Mouse (Mus musculus): Measurements from ENCODE around the gene Casd1.
"Not testable (repeated sequence)": the region's sequence is repeated elsewhere in the genome, so short reads cannot be mapped to it uniquely, and the experiment has no call there.

Casd1 gene

DNA sequence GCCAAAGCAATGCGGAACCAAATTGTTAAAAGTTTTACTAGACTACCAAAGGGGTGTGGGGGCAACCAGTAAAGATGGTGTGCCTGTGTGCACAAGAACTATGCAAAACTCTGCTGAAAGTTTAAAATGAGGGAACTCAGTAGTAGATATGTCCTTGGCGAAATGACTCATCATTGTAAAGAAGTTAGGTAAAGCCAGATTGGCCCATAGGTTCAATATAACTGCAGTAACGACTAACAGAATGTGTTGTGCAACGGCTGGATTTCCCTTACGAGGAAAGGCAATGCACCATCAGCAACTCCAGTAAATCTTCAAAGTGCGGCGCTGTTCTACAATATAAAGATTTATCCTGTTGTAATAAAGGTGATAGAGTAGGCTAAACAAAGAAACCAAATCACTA lies 11.8 kb downstream of the Casd1 start:
- DNase-seq (ENCODE audit: low spot score in 2 of 2), result no peak

DNA sequence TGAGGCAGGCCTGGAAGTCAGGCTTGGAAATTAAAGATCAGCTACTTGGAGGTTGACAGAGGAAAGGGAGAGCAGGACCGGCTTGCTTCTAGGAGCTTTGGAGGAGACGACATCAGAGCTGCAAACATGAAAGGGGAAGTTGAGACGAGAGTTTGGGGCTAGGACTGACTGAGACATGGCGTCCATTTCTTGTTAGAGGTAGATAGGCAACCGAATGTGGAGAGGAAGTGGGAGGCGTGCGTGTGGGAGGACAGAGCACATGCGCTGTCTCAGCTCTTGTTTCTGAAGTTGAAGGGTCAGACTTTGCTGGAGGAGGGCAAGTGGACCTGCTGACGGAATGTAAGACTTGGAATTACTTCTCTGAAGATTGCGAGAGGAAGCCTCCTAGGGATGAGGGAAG lies 17.3 kb downstream of the Casd1 start:
- peak; percentile 14 to 15 for DNase-seq (ENCODE audit: low spot score in 2 of 2)

DNA sequence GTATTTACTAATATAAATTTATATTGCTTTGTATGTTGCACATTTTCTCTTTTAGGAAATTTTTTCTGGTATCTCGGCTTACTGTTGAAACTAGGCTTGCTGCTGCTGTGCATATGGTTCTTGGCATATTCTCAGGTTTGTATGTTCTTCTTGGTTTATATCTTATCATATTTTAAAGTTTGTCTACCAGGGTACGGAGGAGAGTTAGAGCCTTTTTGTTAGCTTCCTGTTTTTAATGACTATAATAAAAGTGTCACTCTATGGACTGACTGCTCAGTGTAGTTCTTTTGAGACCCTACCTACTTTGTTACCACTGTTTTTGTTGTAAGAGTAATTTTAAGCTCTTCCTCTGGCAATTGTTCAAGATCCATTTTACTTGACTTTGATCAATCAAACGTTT lies 30.8 kb downstream of the Casd1 start:
- DNase-seq (ENCODE audit: low spot score in 2 of 2), result no peak

DNA sequence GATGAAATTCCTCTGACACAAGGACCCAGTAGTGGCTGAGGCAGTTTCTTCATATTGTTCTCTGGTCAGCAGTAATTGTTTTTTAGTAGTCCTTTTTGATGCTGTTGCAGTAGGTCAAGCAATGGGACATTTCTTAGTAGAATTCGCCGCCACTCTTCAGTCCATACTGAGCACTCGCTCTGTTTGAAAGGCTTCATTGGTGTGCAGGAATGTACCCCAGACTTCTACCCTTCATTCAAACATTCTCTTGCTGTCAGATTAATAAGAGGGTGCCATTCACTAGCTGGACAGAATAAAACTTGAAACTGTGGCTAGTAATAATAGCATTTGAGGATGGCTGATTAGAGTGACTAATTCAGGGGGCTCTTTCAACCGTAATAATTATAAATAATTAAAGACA lies 32.5 kb downstream of the Casd1 start:
- no peak for DNase-seq (ENCODE audit: low spot score in 2 of 2)

DNA sequence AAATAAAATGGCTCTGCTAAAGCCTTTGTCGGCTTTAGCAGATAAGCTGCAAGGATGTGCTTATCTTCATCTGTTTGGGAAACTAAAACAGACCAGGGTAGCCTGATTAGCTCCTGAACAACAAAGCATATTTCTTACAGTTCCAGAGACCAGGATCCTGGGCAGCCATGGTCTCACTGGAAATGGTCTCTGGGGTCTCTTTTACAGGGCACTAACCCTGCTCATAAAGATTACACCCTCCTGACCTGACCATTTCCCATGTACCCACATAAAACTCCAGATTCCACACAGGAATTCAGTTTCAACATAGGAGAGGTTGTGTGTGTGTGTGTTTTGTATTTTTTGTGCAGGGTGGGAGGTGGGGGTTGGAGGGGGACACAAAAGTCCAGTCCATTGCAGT lies 34.2 kb downstream of the Casd1 start:
- no peak for DNase-seq (ENCODE audit: low spot score in 2 of 2)

DNA sequence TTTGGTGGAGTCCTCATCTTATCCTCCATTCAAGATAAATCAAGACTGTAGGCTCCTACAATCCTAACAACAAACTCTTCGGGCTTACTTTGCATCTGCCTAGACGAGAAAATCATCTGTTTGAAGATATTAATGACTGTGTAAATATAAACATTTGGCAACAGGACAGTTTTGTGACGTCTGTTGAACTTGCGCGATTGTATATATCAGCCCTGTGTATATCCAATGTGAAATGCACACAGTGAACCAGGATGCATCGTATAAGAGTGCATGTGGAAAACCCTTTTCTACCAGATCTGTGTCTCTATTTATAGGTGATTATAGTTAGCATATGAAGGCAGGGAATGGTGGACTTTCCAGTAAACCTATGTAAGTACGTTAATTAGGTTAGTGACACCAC lies 41.4 kb downstream of the Casd1 start:
- DNase-seq (ENCODE audit: low spot score in 2 of 2), result no peak

DNA sequence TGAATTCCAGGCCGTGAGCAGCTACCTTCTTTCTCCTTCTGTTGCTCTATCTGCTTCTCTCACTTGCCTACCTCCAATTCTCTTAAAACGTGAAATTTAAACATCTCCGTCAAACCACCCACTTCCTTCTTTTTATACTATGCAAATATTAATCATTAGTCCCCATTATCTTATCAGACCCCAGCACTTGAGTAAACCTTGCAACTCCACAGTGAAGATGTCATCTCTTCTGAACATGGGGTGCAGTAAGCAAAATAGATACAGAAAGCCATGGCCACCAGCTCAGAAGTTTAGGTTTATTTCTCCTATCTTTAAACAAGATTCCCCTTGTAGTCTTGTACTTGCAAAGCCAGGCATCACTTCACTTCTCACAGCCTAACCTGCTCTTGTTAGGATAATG lies 46.7 kb downstream of the Casd1 start:
- no peak for DNase-seq (ENCODE audit: low spot score in 2 of 2)

DNA sequence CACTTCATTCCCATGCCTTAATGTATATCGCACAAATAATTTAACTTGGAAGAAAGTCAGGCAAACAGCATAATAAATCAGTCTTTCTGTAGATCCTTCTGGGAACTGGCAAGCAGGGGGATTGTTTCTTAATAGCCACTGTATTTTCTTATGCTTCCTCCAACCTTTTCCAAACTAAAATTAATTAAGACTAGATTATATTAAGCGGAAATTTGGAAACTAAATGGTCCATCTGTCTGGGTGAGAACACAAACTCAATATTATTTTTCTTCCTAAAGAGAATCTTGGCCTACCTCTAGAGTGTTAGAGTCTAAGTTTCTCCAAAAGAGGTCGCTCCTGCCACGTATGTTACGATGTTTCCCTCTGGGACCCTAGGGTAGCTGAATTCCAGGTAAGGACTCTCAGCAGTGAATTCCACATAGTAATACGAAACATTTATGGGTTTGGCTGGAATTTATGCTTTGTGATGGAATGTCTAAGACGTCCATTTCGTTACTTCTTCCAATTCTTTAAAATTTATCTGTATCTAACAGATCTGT lies 52.0 kb downstream of the Casd1 start:
- no peak for DNase-seq (ENCODE audit: low spot score in 2 of 2)

DNA sequence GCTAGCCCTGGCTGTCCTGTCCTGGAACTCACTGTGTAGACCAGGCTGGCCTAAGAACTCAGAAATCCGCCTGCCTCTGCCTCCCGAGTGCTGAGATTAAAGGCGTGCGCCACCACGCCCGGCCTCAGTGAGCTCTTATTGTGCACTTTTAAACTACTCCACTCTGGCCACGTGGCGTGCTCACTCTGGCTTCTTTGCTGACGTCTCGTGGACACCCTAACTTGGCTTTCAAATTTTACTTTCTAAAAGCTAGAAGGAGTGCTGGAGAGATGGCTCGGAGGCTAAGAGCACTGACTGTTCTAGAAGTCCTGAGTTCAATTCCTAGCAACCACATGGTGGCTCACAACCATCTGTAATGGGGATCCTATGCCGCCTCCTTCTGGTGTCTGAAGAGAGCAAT lies 53.1 kb downstream of the Casd1 start:
- not testable (repeated sequence) for DNase-seq (ENCODE audit: low spot score in 2 of 2)

DNA sequence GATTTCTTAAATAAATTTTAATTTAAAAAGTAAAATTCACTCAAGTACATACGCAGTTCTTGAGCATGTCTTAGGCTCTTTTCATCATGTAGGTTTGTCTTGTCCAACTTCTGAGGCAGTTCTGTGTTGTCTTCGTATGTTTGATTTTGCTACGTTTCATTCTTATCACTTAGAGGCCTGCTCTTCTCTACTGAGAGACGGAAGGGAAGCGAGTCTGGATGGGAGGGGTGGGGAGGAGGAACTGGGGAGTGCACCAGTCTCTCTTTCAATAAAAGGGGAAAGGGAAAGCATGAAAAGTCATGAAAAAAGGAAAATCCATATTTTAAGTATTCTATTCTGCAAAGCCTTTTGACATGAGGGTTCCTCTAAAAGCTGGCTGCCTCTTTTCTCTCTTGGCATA lies 54.8 kb downstream of the Casd1 start:
- DNase-seq (ENCODE audit: low spot score in 2 of 2), result no peak

DNA sequence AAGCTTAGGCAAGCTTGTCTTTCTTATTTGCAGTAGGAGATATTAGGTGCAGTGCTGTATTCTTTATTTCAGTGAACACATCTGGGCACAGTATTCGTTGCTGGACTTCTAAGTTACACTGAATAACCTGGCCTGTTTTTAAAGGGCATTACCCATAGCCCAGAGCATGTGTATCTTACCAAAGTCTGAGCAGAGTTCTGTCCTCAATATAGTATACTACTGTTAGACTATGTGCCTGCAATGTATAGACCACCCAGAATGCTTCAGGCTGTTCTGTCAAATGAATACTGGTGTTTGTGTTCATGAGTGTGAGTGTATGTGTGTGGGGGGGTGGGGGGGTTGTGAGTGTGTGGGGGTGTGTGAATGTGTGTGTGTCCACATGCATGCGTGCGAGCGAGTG lies 55.3 kb downstream of the Casd1 start:
- no peak for DNase-seq (ENCODE audit: low spot score in 2 of 2)

DNA sequence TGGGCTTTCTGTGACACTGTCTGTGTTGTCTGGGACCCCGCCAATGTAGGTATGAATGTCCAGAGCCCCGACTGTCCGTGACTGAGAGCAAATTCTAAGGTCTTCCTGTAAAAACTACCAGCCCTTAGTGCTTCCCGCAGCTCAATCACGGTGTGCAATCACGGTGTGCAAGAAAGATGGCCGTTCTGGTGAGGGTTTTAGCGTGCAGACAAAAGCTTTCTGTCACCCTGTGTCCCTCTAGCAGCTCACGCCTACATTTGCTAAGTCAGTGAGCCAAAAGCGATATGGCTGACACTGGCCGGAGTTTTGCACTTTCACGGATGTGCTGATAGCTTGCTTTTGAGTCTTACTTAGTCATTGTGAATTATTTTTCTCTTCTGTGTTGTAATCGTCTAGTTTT lies 58.2 kb downstream of the Casd1 start:
- no peak for DNase-seq (ENCODE audit: low spot score in 2 of 2)

DNA sequence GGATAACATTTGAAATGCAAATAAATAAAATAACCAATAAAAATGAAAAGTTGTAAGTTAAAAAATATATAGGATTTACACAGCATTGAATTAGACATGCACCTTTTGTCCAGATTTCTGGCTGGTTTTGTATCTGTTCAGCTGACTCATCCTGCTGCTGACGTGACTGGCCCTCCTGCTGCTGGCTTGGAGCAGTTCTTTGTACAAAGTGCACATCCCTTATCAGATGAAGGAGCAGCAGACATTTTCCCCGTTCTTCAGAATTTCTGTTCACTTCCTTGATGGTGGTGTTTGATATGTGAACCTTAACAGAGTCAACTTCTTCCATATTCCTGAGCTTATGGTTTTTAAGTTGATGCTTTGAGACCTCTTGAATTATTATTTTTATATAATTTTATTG lies 62.9 kb downstream of the Casd1 start:
- DNase-seq (ENCODE audit: low spot score in 2 of 2), result no peak

DNA sequence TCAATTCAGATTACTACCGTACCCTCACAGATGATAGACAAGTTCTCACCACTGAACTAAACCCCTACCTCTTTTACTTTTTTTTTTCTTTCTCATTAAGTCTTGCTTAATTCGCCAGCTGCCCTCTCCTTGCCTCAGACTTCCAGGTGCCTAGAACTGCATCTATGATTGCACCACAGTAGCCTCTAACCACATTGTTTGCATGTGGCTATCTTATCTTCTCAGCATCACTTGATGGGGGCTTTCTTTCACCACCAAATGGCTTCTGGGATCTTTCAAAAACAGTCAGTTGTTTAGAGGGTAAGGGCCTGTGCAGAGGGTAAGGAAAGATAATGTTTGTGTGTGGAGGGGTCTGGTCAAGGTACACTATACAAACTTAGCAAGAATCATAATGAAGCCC lies 63.7 kb downstream of the Casd1 start:
- DNase-seq (ENCODE audit: low spot score in 2 of 2), result no peak

DNA sequence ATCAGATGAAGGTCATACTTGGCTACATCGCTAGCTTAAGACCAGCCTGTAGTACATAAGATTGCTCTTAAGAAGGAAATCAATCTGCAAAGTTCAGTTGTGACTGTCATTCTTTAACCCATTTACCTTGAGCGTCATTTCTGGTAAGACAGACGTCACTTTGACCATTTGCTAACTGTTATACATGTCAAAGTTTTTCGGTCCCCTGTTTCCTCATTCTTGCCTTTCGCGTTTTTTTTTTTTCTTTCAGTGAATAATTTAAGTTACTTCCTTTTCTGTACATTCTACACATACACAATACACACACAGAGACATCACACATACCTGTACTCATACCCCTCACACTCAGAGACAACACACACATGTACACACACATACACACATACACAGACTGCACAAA lies 64.5 kb downstream of the Casd1 start:
- DNase-seq (ENCODE audit: low spot score in 2 of 2), result no peak

DNA sequence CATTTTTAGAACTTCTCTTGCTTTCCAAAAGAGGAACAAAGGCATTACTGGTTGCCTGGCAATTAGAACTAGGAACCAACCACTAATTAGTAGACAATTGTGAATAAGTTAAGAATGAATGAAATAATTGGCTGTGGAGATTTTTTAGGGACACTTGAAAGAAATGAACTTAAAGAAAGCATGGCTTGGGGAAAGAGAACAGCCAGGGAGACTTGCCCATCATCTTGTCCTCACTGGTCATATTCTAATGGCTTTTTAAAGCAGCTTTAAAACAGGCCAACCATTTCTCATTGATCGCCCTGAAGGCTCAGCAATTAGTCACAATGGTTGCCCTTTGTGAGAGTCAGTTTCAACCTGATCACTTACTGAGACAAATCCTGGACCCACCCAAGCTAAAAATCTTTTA lies 76.7 kb downstream of the Casd1 start:
- no peak for DNase-seq (ENCODE audit: low spot score in 2 of 2)

DNA sequence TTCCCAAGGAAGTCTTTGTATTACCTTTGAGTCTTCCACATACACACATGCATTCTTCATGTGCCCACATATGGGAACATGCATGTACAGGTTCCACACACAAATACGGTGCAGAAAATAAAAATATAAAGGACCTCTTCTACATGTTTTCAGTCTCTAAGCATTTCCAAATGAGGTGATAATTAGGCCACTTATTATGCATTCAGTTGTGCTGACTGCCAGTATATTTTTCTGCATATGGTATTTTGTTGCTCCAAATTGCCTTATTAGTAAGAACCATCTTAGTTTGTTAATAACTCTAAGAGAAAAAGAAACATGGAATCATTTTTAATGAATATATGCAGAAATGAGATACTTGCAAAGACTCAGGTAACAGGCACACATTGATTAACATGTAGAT lies 79.3 kb downstream of the Casd1 start:
- DNase-seq (ENCODE audit: low spot score in 2 of 2), result no peak

DNA sequence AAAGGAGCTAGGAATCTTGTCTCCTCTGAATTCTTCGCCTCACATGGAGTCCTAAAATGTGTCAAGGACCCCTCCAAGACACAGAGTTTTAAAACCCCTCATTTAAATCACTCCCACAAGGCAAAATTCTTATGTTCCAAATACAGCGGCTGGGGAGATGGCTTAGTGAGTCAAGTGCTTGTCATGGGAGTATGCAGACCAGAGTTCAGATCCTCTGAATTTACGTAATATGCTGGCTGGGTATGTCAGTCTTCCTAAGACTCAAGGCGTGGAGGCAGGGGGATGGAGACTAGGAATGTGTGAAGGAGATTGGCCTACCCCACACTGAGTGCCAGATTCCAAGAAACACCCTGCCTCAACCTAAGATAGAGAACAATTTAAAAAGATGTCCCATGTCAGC lies 79.9 kb downstream of the Casd1 start:
- no peak for DNase-seq (ENCODE audit: low spot score in 2 of 2)

DNA sequence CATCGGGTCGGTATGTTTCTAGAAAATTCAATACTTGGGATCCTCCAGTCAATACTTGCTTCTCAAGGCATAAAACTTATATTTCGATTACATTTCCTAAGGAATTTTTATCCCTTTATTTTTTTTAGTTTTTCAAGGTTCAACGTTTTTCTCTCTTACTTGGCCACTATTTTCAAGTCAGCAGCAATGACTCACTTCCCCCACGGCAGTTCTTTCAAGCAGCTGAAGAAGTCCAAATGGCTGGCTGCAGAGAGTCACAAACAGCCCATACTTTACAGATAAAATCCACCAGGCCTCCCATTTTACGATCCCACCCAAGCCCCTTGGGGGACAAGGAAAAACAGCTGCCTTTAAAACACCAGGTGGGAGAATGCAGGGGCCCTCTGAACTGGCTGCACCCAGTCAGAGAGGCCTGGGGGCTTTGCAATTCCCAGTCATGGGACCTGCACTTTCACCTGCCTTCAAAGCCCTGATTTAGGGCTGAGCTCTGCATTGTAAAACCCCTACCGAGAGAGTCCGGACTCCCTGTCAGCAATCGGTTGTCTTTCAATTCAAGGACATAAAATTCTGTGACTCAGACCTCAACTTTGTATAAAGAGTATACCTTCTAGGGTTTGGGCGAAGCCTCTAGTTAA lies 84.2 kb downstream of the Casd1 start:
- no peak for DNase-seq (ENCODE audit: low spot score in 2 of 2)

DNA sequence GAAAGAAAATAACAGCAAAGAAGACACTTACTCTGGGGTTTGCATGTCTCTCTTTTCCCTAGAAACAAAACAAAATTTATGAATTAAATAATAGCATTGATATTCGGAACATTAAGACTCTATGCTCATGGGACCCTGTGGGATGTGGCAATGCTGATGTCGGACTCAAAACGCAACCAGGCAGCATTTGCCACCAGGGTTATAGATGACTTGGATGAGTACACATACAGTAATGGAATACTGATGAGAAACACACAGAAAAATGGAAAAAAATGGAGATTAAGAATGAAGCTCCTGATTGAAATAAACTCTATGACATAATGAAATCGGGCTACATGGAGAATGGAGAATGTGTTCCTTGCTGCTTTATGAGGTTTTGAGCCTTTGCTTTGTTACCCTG lies 89.8 kb downstream of the Casd1 start:
- DNase-seq (ENCODE audit: low spot score in 2 of 2), result no peak

Data from spleen, postnatal 36 days (tissue).